Mouse (Mus musculus): ENCODE measurements around the gene Ankrd12.

Gene Ankrd12

GRCm38 (mm10) chr17:65961606-65962136 is 115.2 kb downstream of the Ankrd12 start:
- DNase-seq, result no peak

GRCm38 (mm10) chr17:65959011-65959410 is 117.9 kb downstream of the Ankrd12 start:
- DNase-seq, result no peak

- DNase-seq, result no peak
Observed at GRCm38 (mm10) chr17:65958366-65958765, 118.5 kb downstream of the Ankrd12 start.

- DNase-seq, result no peak
Observed at GRCm38 (mm10) chr17:65957782-65958325, 119.0 kb downstream of the Ankrd12 start.

GRCm38 (mm10) chr17:65956993-65957781 is 119.7 kb downstream of the Ankrd12 start:
- DNase-seq, result peak; percentile 33 to 34

- DNase-seq, result no peak
Observed at GRCm38 (mm10) chr17:65956140-65956539, 120.7 kb downstream of the Ankrd12 start.

GRCm38 (mm10) chr17:65953959-65954358 is 122.9 kb downstream of the Ankrd12 start:
- DNase-seq, result no peak

GRCm38 (mm10) chr17:65952083-65952482 is 124.8 kb downstream of the Ankrd12 start:
- no peak for DNase-seq

GRCm38 (mm10) chr17:65950622-65951404 is 126.1 kb downstream of the Ankrd12 start, which contains the start of gene Twsg1:
Gene Twsg1, minus strand, starts transcription at chr17:65951226.
- DNase-seq, result peak; percentile 95 to 98

GRCm38 (mm10) chr17:65950183-65950582 is 126.7 kb downstream of the Ankrd12 start:
- peak; percentile 30 to 40 for DNase-seq

- no peak for DNase-seq
Observed at GRCm38 (mm10) chr17:65947307-65947706, 129.6 kb downstream of the Ankrd12 start.

- no peak for DNase-seq
Observed at GRCm38 (mm10) chr17:65945420-65945819, 131.5 kb downstream of the Ankrd12 start.

GRCm38 (mm10) chr17:65942394-65942793 is 134.5 kb downstream of the Ankrd12 start:
- no peak for DNase-seq

- no peak for DNase-seq
Observed at GRCm38 (mm10) chr17:65941275-65941674, 135.6 kb downstream of the Ankrd12 start.

- no peak for DNase-seq
Observed at GRCm38 (mm10) chr17:65940221-65940620, 136.7 kb downstream of the Ankrd12 start.

- no peak for DNase-seq
Observed at GRCm38 (mm10) chr17:65939461-65940192, 137.3 kb downstream of the Ankrd12 start.

GRCm38 (mm10) chr17:65937671-65938070 is 139.2 kb downstream of the Ankrd12 start:
- no peak for DNase-seq

- no peak for DNase-seq
Observed at GRCm38 (mm10) chr17:65933741-65934140, 143.1 kb downstream of the Ankrd12 start.

GRCm38 (mm10) chr17:65931525-65931924 is 145.4 kb downstream of the Ankrd12 start:
- DNase-seq, result peak in 1 of 2 experiments; percentile 19

- peak; percentile 59 to 73 for DNase-seq
Observed at GRCm38 (mm10) chr17:65930960-65931359, 145.9 kb downstream of the Ankrd12 start.

GRCm38 (mm10) chr17:65930158-65930826 is 146.6 kb downstream of the Ankrd12 start:
- DNase-seq, result no peak
